ENCODE assay signal across 8 mouse cellular contexts in the genomic region with DNA sequence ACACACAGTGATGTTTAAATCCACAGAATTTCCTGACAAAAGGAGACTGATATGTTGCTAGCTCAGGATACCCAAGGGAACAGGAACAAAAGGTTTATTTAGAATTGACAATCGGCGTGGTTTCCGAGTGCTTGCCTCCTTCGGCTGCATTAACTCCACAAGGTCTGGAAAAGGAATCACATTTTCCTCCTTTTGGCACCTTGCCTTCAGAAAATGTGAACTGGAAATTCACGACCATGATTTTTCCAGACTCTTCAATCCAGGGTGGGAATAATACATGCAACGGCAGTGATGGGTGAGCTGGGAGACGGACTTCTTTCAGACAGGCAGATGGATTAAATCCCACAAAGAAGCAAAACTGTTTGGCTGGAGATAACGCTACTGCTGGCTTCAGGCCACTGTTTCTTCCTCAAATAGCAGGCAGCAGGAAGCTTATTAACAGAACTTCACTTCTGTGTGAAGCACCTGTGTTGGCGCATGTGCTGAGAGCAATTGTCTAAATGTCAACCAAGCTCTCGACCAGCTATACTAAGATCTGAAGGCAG. TPM values are rescaled to one million over a fixed set of nuclear protein-coding genes. Genes with fewer than 3 reads are reported as not detected.
DNase-seq lines count a peak whose midpoint lies in the region; ATAC-seq and TF ChIP-seq lines count a peak whose summit lies in the region.

No protein-coding gene starts in this region.

- no peak overlapping the region for H3K9ac ChIP-seq in MEL (ENCODE audit: control insufficient read depth, low read depth, low read length, poor library complexity, severe bottlenecking)
- H3K9ac ChIP-seq in forebrain, embryonic 12.5 days, result peak overlapping the region; percentile 25; the same call in 1 of the 2 replicates
- H3K9ac ChIP-seq in hindbrain, embryonic 15.5 days, result no peak overlapping the region
- H3K9ac ChIP-seq in midbrain, embryonic 13.5 days (replicated peaks), result peak overlapping the region; percentile 47

- no peak for TF ChIP-seq RAD21 in MEL (IDR thresholded peaks at IDR 0.05; ENCODE audit: low read depth, low read length)

- no peak for TF ChIP-seq CTCF in MEL (IDR thresholded peaks at IDR 0.05 in 2 of 3, conservative IDR thresholded peaks at IDR 0.05 in 1 of 3; ENCODE audit: control insufficient read depth in 1 of 3, insufficient read depth in 1 of 3, low read depth in 2 of 3, low read length in 3 of 3, poor library complexity in 1 of 3, severe bottlenecking in 1 of 3)

- TF ChIP-seq EP300 in MEL (IDR thresholded peaks at IDR 0.05; ENCODE audit: low read depth in 1 of 2, low read length in 2 of 2), result peak; percentile 31 to 43; a peak in 3 of 4 replicates

- WGBS in forebrain, embryonic 12.5 days, result 12% methylated on average over 10 of the region's 10 CpGs
- WGBS in hindbrain, embryonic 15.5 days, result 10% methylated on average over 10 of the region's 10 CpGs
- WGBS in midbrain, embryonic 13.5 days, result 5% methylated on average over 10 of the region's 10 CpGs

- H3K27ac ChIP-seq in MEL (ENCODE audit: control insufficient read depth, low read depth, low read length), result no peak overlapping the region
- peak overlapping the region; percentile 72 for H3K27ac ChIP-seq in brown adipose tissue, adult 24 weeks (replicated peaks; ENCODE audit: low read depth, low read length)
- peak overlapping the region; percentile 68; the same call in 1 of the 2 replicates for H3K27ac ChIP-seq in forebrain, embryonic 12.5 days
- H3K27ac ChIP-seq in hindbrain, embryonic 15.5 days (replicated peaks), result peak overlapping the region; percentile 26; the same call in 1 of the 2 replicates
- H3K27ac ChIP-seq in midbrain, embryonic 13.5 days, result peak overlapping the region; percentile 79

- peaks cover 0 to 2% of the 10 kb centered on the region in 2 experiments; a peak in 2 of 4 replicates for H3K27me3 ChIP-seq in MEL (ENCODE audit: control insufficient read depth in 1 of 2, insufficient read depth in 2 of 2, low read length in 2 of 2)
- H3K27me3 ChIP-seq in forebrain, embryonic 12.5 days, result no peaks in the 10 kb centered on the region
- H3K27me3 ChIP-seq in hindbrain, embryonic 15.5 days, result no peaks in the 10 kb centered on the region
- no peaks in the 10 kb centered on the region for H3K27me3 ChIP-seq in midbrain, embryonic 13.5 days

- H3K36me3 ChIP-seq in MEL (ENCODE audit: control insufficient read depth in 1 of 2, insufficient read depth in 2 of 2, low read length in 2 of 2), result no peaks in the 10 kb centered on the region
- H3K36me3 ChIP-seq in forebrain, embryonic 12.5 days (replicated peaks), result no peaks in the 10 kb centered on the region
- no peaks in the 10 kb centered on the region for H3K36me3 ChIP-seq in hindbrain, embryonic 15.5 days
- no peaks in the 10 kb centered on the region for H3K36me3 ChIP-seq in midbrain, embryonic 13.5 days

- ATAC-seq in forebrain, embryonic 12.5 days (ENCODE audit: low FRiP score), result 0 out of 2 replicates have a peak, but pooled peaks have one; percentile 44
- ATAC-seq in hindbrain, embryonic 15.5 days (ENCODE audit: low FRiP score, low read depth), result peak; percentile 61; the same call in 1 of the 2 replicates
- ATAC-seq in midbrain, embryonic 13.5 days, result peak; percentile 75
- ATAC-seq in monocyte, adult 5-6 weeks (replicated peaks; ENCODE audit: insufficient number of reproducible peaks, low FRiP score, low TSS enrichment, poor library complexity, severe bottlenecking), result no peak

- H3K4me2 ChIP-seq in forebrain, embryonic 12.5 days, result peak overlapping the region; percentile 35
- peak overlapping the region; percentile 49 for H3K4me2 ChIP-seq in hindbrain, embryonic 15.5 days
- peak overlapping the region; percentile 44 for H3K4me2 ChIP-seq in midbrain, embryonic 13.5 days (replicated peaks)

- no peak overlapping the region for H3K4me3 ChIP-seq in MEL (ENCODE audit: control insufficient read depth in 1 of 2, insufficient read depth in 1 of 2, low read depth in 2 of 2, low read length in 2 of 2)
- H3K4me3 ChIP-seq in brown adipose tissue, adult 24 weeks (ENCODE audit: insufficient read depth, low read depth, low read length), result peak overlapping the region; percentile 28
- no peak overlapping the region for H3K4me3 ChIP-seq in forebrain, embryonic 12.5 days (replicated peaks)
- H3K4me3 ChIP-seq in hindbrain, embryonic 15.5 days, result peak overlapping the region; percentile 14; the same call in 1 of the 2 replicates
- peak overlapping the region; percentile 18 for H3K4me3 ChIP-seq in midbrain, embryonic 13.5 days (replicated peaks)

- peak; percentile 66 for DNase-seq in MEL (ENCODE audit: low read depth, low spot score)
- DNase-seq in ovary, postnatal 36 days (ENCODE audit: low spot score), result no peak
- no peak for DNase-seq in adrenal gland, postnatal 25 days

- H3K9me3 ChIP-seq in MEL (replicated peaks; ENCODE audit: insufficient read depth, low read length), result no peaks in the 10 kb centered on the region
- no peaks in the 10 kb centered on the region for H3K9me3 ChIP-seq in forebrain, embryonic 12.5 days
- H3K9me3 ChIP-seq in hindbrain, embryonic 15.5 days, result no peaks in the 10 kb centered on the region
- H3K9me3 ChIP-seq in midbrain, embryonic 13.5 days, result no peaks in the 10 kb centered on the region

- no peak for TF ChIP-seq POLR2A in MEL (IDR thresholded peaks at IDR 0.05; ENCODE audit: control insufficient read depth in 1 of 2, insufficient read depth in 1 of 2, low read depth in 1 of 2, low read length in 2 of 2, poor library complexity in 1 of 2)

- H3K4me1 ChIP-seq in MEL (ENCODE audit: control insufficient read depth in 1 of 2, insufficient read depth in 2 of 2, low read length in 2 of 2), result no peaks in the 10 kb centered on the region
- no peaks in the 10 kb centered on the region; the same call in 1 of the 2 replicates for H3K4me1 ChIP-seq in brown adipose tissue, adult 24 weeks (ENCODE audit: control insufficient read depth, insufficient read depth, insufficient read length, low read length)
- peaks cover 12% of the 10 kb centered on the region for H3K4me1 ChIP-seq in forebrain, embryonic 12.5 days
- peaks cover 11% of the 10 kb centered on the region for H3K4me1 ChIP-seq in hindbrain, embryonic 15.5 days (replicated peaks)
- H3K4me1 ChIP-seq in midbrain, embryonic 13.5 days (replicated peaks), result peaks cover 17% of the 10 kb centered on the region

- H3K79me2 ChIP-seq in MEL (ENCODE audit: control insufficient read depth, insufficient read depth, low read length, poor library complexity), result no peaks in the 10 kb centered on the region

TF ChIP-seq in MEL, 35 proteins besides CTCF, POLR2A, EP300 and RAD21:
- TF ChIP-seq ZKSCAN1 (IDR thresholded peaks at IDR 0.05; ENCODE audit: low read depth, low read length) (no peak), GATA1 (IDR thresholded peaks at IDR 0.05; ENCODE audit: low read depth, low read length) (peak; percentile 65), MAX (IDR thresholded peaks at IDR 0.05; ENCODE audit: low read length) (no peak), NRF1 (IDR thresholded peaks at IDR 0.05; ENCODE audit: insufficient read depth, low read depth, low read length, poor library complexity, severe bottlenecking) (0 out of 2 replicates have a peak, but pooled peaks have one; percentile 35), MAZ (IDR thresholded peaks at IDR 0.05; ENCODE audit: low read depth, low read length) (no peak), JUND (IDR thresholded peaks at IDR 0.05; ENCODE audit: low read depth, low read length) (no peak), BHLHE40 (IDR thresholded peaks at IDR 0.05; ENCODE audit: borderline replicate concordance, low read depth, low read length) (no peak), ELF1 (IDR thresholded peaks at IDR 0.05; ENCODE audit: low read depth, low read length) (no peak), POLR2AphosphoS5 (IDR thresholded peaks at IDR 0.05; ENCODE audit: borderline replicate concordance, low read depth, low read length) (no peak), ETS1 (IDR thresholded peaks at IDR 0.05; ENCODE audit: low read depth, low read length) (0 out of 2 replicates have a peak, but pooled peaks have one; percentile 26), MYB (IDR thresholded peaks at IDR 0.05; ENCODE audit: low read depth, low read length) (no peak), NELFE (IDR thresholded peaks at IDR 0.05; ENCODE audit: low read depth, low read length) (no peak)
TF ChIP-seq in MEL: peak in this region for 3.

RNA-seq across cellular contexts. Expression of a gene that starts 13.9 kb away (rescaled TPM):
- total RNA-seq in MEL (2012; rRNA removed), result not detected in 2 replicates
- not detected for polyA plus RNA-seq in MEL (2012; ENCODE audit: insufficient read depth in 1 of 2, insufficient read length in 2 of 2, low read depth in 1 of 2, low replicate concordance in 2 of 2, missing spikeins in 1 of 2)
- polyA plus RNA-seq in brown adipose tissue, adult 24 weeks (2012; ENCODE audit: insufficient read depth, insufficient read length, missing spikeins), result 1.0 TPM in 1 of 2 replicates, not detected in the other
- polyA plus RNA-seq in forebrain, embryonic 12.5 days (2016; fragmentation: Nextera tagmentation; extraction: Ambion mirVana), result 0.10 TPM in 1 of 2 replicates, not detected in the other
- polyA plus RNA-seq in hindbrain, embryonic 15.5 days (2015; fragmentation: Nextera tagmentation; extraction: Ambion mirVana), result 1.2 and 2.8 TPM in 2 replicates
- 0.20 and 0.39 TPM in 2 replicates for polyA plus RNA-seq in midbrain, embryonic 13.5 days (2015; fragmentation: Nextera tagmentation; extraction: Ambion mirVana)
- total RNA-seq in monocyte, adult 5-6 weeks (2017), result 0.48 TPM in 1 of 3 replicates, not detected in the others
- total RNA-seq in adrenal gland, postnatal 25 days (2021), result 1.6 and 1.9 TPM in 2 replicates

RNA-seq across cellular contexts. Expression of a gene that starts 30.6 kb away (rescaled TPM):
- 15.1 and 15.6 TPM in 2 replicates for total RNA-seq in MEL (2012; rRNA removed)
- polyA plus RNA-seq in MEL (2012; ENCODE audit: insufficient read depth in 1 of 2, insufficient read length in 2 of 2, low read depth in 1 of 2, low replicate concordance in 2 of 2, missing spikeins in 1 of 2), result 10 to 100 TPM in 1 of 2 experiments, not detected in 1; 11.4 TPM
- 8.4 and 10.7 TPM in 2 replicates for polyA plus RNA-seq in brown adipose tissue, adult 24 weeks (2012; ENCODE audit: insufficient read depth, insufficient read length, missing spikeins)
- polyA plus RNA-seq in forebrain, embryonic 12.5 days (2016; fragmentation: Nextera tagmentation; extraction: Ambion mirVana), result 25.2 and 25.3 TPM in 2 replicates
- 22.3 and 22.6 TPM in 2 replicates for polyA plus RNA-seq in hindbrain, embryonic 15.5 days (2015; fragmentation: Nextera tagmentation; extraction: Ambion mirVana)
- 23.8 and 27.3 TPM in 2 replicates for polyA plus RNA-seq in midbrain, embryonic 13.5 days (2015; fragmentation: Nextera tagmentation; extraction: Ambion mirVana)
- 16.5 to 18.9 TPM (median 17.0 TPM) in 3 replicates for total RNA-seq in monocyte, adult 5-6 weeks (2017)
- 19.2 and 19.7 TPM in 2 replicates for total RNA-seq in adrenal gland, postnatal 25 days (2021)

Comparison
In these comparisons a context has a peak if more than half of its experiments do, and no peak if none do; other contexts are left out.
1. H3K4me3 ChIP-seq: peak in brown adipose tissue, adult 24 weeks (single experiment), hindbrain, embryonic 15.5 days (single experiment) and midbrain, embryonic 13.5 days (single experiment); none in MEL (0 of 2) and forebrain, embryonic 12.5 days (single experiment).
2. H3K9ac ChIP-seq: peak in forebrain, embryonic 12.5 days (single experiment) and midbrain, embryonic 13.5 days (single experiment); none in MEL (single experiment) and hindbrain, embryonic 15.5 days (single experiment).
3. Peak in every context shown above with its lines, with median percentiles within 50 percentile points of each other: H3K4me2 ChIP-seq.